Comparison of ENCODE assay signal across 10 mouse cellular contexts in genomic region chr5:151292310-151292709, GRCm38 (mm10). TPM values are rescaled to one million over a fixed set of nuclear protein-coding genes. Genes with fewer than 3 reads are reported as not detected.
DNase-seq lines count a peak whose midpoint lies in the region; ATAC-seq and TF ChIP-seq lines count a peak whose summit lies in the region.
"Had no signal": no experiment of that assay in that cellular context is flagged by ENCODE, and none has a peak within 500 bp of the region (broad histone marks: within the 10 kb centered on the region; RNA-seq: fewer than 3 reads in every experiment).

No protein-coding gene starts in this region.

- DNase-seq in kidney, postnatal 10 days, result peak; percentile 31
- DNase-seq in ES-E14 (ENCODE audit: low read depth, low spot score), result peak; percentile 59
- DNase-seq in c-Kit-positive CD71-positive TER-119-negative erythroid progenitor cells, embryonic 14.5 days (ENCODE audit: low read depth), result peak; percentile 15
- DNase-seq in lung, postnatal 10 days, result peak; percentile 35
- peak; percentile 61 for DNase-seq in thymus, postnatal 25 days
- DNase-seq in urinary bladder, adult 18-20 months (ENCODE audit: low spot score in 2 of 2), result no peak
- no peak for DNase-seq in layer of hippocampus, postnatal 36 days

- WGBS in kidney, embryonic 15.5 days, result 17% methylated on average over 1 of the region's 1 CpGs

- no peak overlapping the region for H3K27ac ChIP-seq in kidney, embryonic 15.5 days
- no peak overlapping the region for H3K27ac ChIP-seq in ES-E14 (ENCODE audit: insufficient read depth, low read depth, low read length, poor library complexity, severe bottlenecking)
- H3K27ac ChIP-seq: lung, embryonic 15.5 days; stomach, embryonic 15.5 days had no signal

- H3K27me3 ChIP-seq in kidney, embryonic 15.5 days, result no peaks in the 10 kb centered on the region
- H3K27me3 ChIP-seq: lung, embryonic 15.5 days; stomach, embryonic 15.5 days had no signal

- no peaks in the 10 kb centered on the region for H3K4me1 ChIP-seq in kidney, embryonic 15.5 days
- no peaks in the 10 kb centered on the region for H3K4me1 ChIP-seq in ES-E14 (ENCODE audit: control insufficient read depth in 2 of 2, insufficient read depth in 2 of 2, low read length in 2 of 2, poor library complexity in 1 of 2)
- H3K4me1 ChIP-seq: lung, embryonic 15.5 days; stomach, embryonic 15.5 days had no signal

- ATAC-seq in kidney, embryonic 15.5 days (replicated peaks; ENCODE audit: low FRiP score), result no peak

- H3K9me3 ChIP-seq in kidney, embryonic 15.5 days (replicated peaks), result no peaks in the 10 kb centered on the region
- H3K9me3 ChIP-seq in ES-E14 (ENCODE audit: control insufficient read depth, insufficient read depth, low read depth, low read length), result no peaks in the 10 kb centered on the region
- H3K9me3 ChIP-seq: lung, embryonic 15.5 days; stomach, embryonic 15.5 days had no signal

- no peak overlapping the region for H3K9ac ChIP-seq in kidney, embryonic 15.5 days
- H3K9ac ChIP-seq in ES-E14 (ENCODE audit: insufficient read depth, low read depth, low read length, poor library complexity, severe bottlenecking), result no peak overlapping the region
- H3K9ac ChIP-seq: lung, embryonic 15.5 days; stomach, embryonic 15.5 days had no signal

- in situ Hi-C loops in ES-E14 (cut with MboI; ENCODE audit: low sequenced_read_pairs in 2 of 2, unreplicated experiment in 2 of 2), result no loop called here

- no peaks in the 10 kb centered on the region for H3K36me3 ChIP-seq in kidney, embryonic 15.5 days
- no peaks in the 10 kb centered on the region for H3K36me3 ChIP-seq in ES-E14 (ENCODE audit: control insufficient read depth, insufficient read depth, low read length, poor library complexity, severe bottlenecking)
- H3K36me3 ChIP-seq: lung, embryonic 15.5 days; stomach, embryonic 15.5 days had no signal

- no peak overlapping the region for H3K4me2 ChIP-seq in kidney, embryonic 15.5 days
- H3K4me2 ChIP-seq: lung, embryonic 15.5 days; stomach, embryonic 15.5 days had no signal

- H3K4me3 ChIP-seq in kidney, embryonic 15.5 days (replicated peaks), result no peak overlapping the region
- H3K4me3 ChIP-seq in ES-E14 (ENCODE audit: insufficient read depth in 1 of 2, low read depth in 1 of 2, low read length in 2 of 2, poor library complexity in 1 of 2, severe bottlenecking in 1 of 2), result no peak overlapping the region
- H3K4me3 ChIP-seq: lung, embryonic 15.5 days; stomach, embryonic 15.5 days had no signal

TF ChIP-seq in ES-E14, 5 proteins besides CTCF, POLR2A, EP300 and RAD21:
- no peak for TF ChIP-seq ZNF384 (IDR thresholded peaks at IDR 0.05; ENCODE audit: low read depth, low read length)
- TF ChIP-seq MAFK (IDR thresholded peaks at IDR 0.05; ENCODE audit: insufficient read depth, low read depth, low read length), result no peak
- TF ChIP-seq HCFC1 (IDR thresholded peaks at IDR 0.05; ENCODE audit: borderline replicate concordance, insufficient read depth, low read length), result no peak
- no peak for TF ChIP-seq CHD2 (IDR thresholded peaks at IDR 0.05; ENCODE audit: low read depth, low read length)
- TF ChIP-seq ZC3H11A (IDR thresholded peaks at IDR 0.05; ENCODE audit: borderline replicate concordance, low read depth, low read length), result peak; percentile 53

RNA-seq across cellular contexts. Expression of gene Stard13, which starts 58.7 kb away (rescaled TPM):
- polyA plus RNA-seq in kidney, embryonic 15.5 days (2015; fragmentation: Nextera tagmentation; extraction: Ambion mirVana), result 10.6 and 11.3 TPM in 2 replicates
- total RNA-seq in ES-E14 (2012; rRNA removed), result 6.7 and 6.8 TPM in 2 replicates
- 10 to 100 TPM; 15.5 to 22.0 TPM for total RNA-seq in layer of hippocampus, postnatal 36 days (2021)

Comparison
In these comparisons a context has a peak if more than half of its experiments do, and no peak if none do; other contexts are left out.
1. DNase-seq: peak in kidney, postnatal 10 days (single experiment), ES-E14 (single experiment), c-Kit-positive CD71-positive TER-119-negative erythroid progenitor cells, embryonic 14.5 days (single experiment), lung, postnatal 10 days (single experiment) and thymus, postnatal 25 days (single experiment); none in urinary bladder, adult 18-20 months (0 of 2) and layer of hippocampus, postnatal 36 days (0 of 2).